Mouse (Mus musculus) kidney, postnatal 14 days (tissue): ENCODE results near the gene Uqcr11.

Experiments used
- DNase-seq: peaks from one replicate; pipeline ENCODE4 v3.0.0; 2022; ENCODE audit warnings: mixed read lengths

The Uqcr11 gene

GRCm38 (mm10) chr10:80406684-80407501, at the start of gene Uqcr11:
Gene Uqcr11, minus strand, starts transcription at chr10:80406830.
- DNase-seq: peak; percentile 95

- DNase-seq: no peak
Measured at GRCm38 (mm10) chr10:80455697-80456096, 49.1 kb upstream of the Uqcr11 start.

GRCm38 (mm10) chr10:80454781-80455180, 48.2 kb upstream of the Uqcr11 start:
- no peak for DNase-seq

GRCm38 (mm10) chr10:80453601-80454000, 47.0 kb upstream of the Uqcr11 start:
- no peak for DNase-seq

GRCm38 (mm10) chr10:80450599-80450998, 44.0 kb upstream of the Uqcr11 start:
- DNase-seq: no peak

- DNase-seq: peak; percentile 89
Measured at GRCm38 (mm10) chr10:80445898-80446601, 39.4 kb upstream of the Uqcr11 start.

- DNase-seq: no peak
Measured at GRCm38 (mm10) chr10:80445052-80445451, 38.4 kb upstream of the Uqcr11 start.

GRCm38 (mm10) chr10:80444339-80445045, 37.9 kb upstream of the Uqcr11 start:
- DNase-seq: no peak

GRCm38 (mm10) chr10:80443575-80444278, 37.1 kb upstream of the Uqcr11 start:
- DNase-seq: no peak

- DNase-seq: no peak
Measured at GRCm38 (mm10) chr10:80442989-80443388, 36.4 kb upstream of the Uqcr11 start.

GRCm38 (mm10) chr10:80441598-80441997, 35.0 kb upstream of the Uqcr11 start:
- no peak for DNase-seq

- DNase-seq: no peak
Measured at GRCm38 (mm10) chr10:80440031-80440430, 33.4 kb upstream of the Uqcr11 start.

GRCm38 (mm10) chr10:80437973-80438372, 31.3 kb upstream of the Uqcr11 start:
- DNase-seq: no peak

- DNase-seq: no peak
Measured at GRCm38 (mm10) chr10:80436276-80436675, 29.6 kb upstream of the Uqcr11 start.

- DNase-seq: no peak
Measured at GRCm38 (mm10) chr10:80435764-80436163, 29.1 kb upstream of the Uqcr11 start.

- DNase-seq: no peak
Measured at GRCm38 (mm10) chr10:80434823-80435222, 28.2 kb upstream of the Uqcr11 start.

GRCm38 (mm10) chr10:80434233-80434592, 27.6 kb upstream of the Uqcr11 start:
- DNase-seq: no peak

- DNase-seq: peak; percentile 98
Measured at GRCm38 (mm10) chr10:80433513-80434232, 27.0 kb upstream of the Uqcr11 start, which contains the start of gene Tcf3. Gene Tcf3, minus strand, starts transcription at chr10:80433647.

- peak; percentile 59 for DNase-seq
Measured at GRCm38 (mm10) chr10:80432936-80433512, 26.4 kb upstream of the Uqcr11 start.

GRCm38 (mm10) chr10:80432387-80432785, 25.8 kb upstream of the Uqcr11 start:
- DNase-seq: no peak

GRCm38 (mm10) chr10:80431570-80432386, 25.1 kb upstream of the Uqcr11 start:
- DNase-seq: no peak
